ENCODE assay signal across 28 mouse cellular contexts in genomic region chr6:61128211-61128610, GRCm38 (mm10). TPM values are rescaled to one million over a fixed set of nuclear protein-coding genes. Genes with fewer than 3 reads are reported as not detected.
DNase-seq lines count a peak whose midpoint lies in the region; ATAC-seq and TF ChIP-seq lines count a peak whose summit lies in the region.
"Had no signal": no experiment of that assay in that cellular context is flagged by ENCODE, and none has a peak within 500 bp of the region (broad histone marks: within the 10 kb centered on the region; RNA-seq: fewer than 3 reads in every experiment).

No protein-coding gene starts in this region.

- no peak for TF ChIP-seq CTCF in lung, adult 2 months (IDR thresholded peaks at IDR 0.05; ENCODE audit: insufficient read depth, low read length)

- WGBS in kidney, embryonic 14.5 days, result 66% methylated on average over 1 of the region's 1 CpGs
- WGBS in lung, adult 2 months, result 70% methylated on average over 1 of the region's 1 CpGs

- H3K27me3 ChIP-seq in kidney, embryonic 14.5 days (ENCODE audit: control insufficient read depth, insufficient read depth, low read length), result no peaks in the 10 kb centered on the region
- H3K27me3 ChIP-seq: embryonic facial prominence, embryonic 12.5 days; forebrain, embryonic 15.5 days; heart, embryonic 15.5 days; limb, embryonic 13.5 days; liver, embryonic 12.5 days had no signal

- H3K36me3 ChIP-seq in kidney, embryonic 14.5 days (ENCODE audit: control insufficient read depth, insufficient read depth, low read length), result no peaks in the 10 kb centered on the region
- H3K36me3 ChIP-seq: embryonic facial prominence, embryonic 12.5 days; forebrain, embryonic 10.5 days; forebrain, embryonic 15.5 days; heart, embryonic 10.5 days; heart, embryonic 15.5 days; limb, embryonic 13.5 days; liver, embryonic 12.5 days had no signal

- no peak overlapping the region for H3K4me3 ChIP-seq in kidney, embryonic 14.5 days (ENCODE audit: low read length)
- H3K4me3 ChIP-seq in lung, adult 2 months (replicated peaks; ENCODE audit: extremely low read depth, low read depth, low read length), result no peak overlapping the region
- H3K4me3 ChIP-seq: embryonic facial prominence, embryonic 12.5 days; forebrain, embryonic 10.5 days; forebrain, embryonic 15.5 days; heart, embryonic 10.5 days; heart, embryonic 15.5 days; layer of hippocampus, adult 2 months; left cerebral cortex, adult 2 months; limb, embryonic 13.5 days; liver, embryonic 12.5 days had no signal

- no peaks in the 10 kb centered on the region for H3K4me1 ChIP-seq in kidney, embryonic 14.5 days (ENCODE audit: control insufficient read depth, insufficient read depth, low read length)
- no peaks in the 10 kb centered on the region for H3K4me1 ChIP-seq in lung, adult 2 months (ENCODE audit: control insufficient read depth, insufficient read depth, low read length)
- H3K4me1 ChIP-seq: embryonic facial prominence, embryonic 12.5 days; forebrain, embryonic 15.5 days; heart, embryonic 10.5 days; heart, embryonic 15.5 days; limb, embryonic 13.5 days; liver, embryonic 12.5 days had no signal

- DNase-seq in kidney, postnatal 10 days, result peak; percentile 48
- peak; percentile 3 for DNase-seq in lung, postnatal 14 days
- DNase-seq in lung, adult 2 months, result no peak
- DNase-seq in urinary bladder, postnatal 36 days (ENCODE audit: low spot score in 2 of 2), result peak; percentile 25
- no peak for DNase-seq in urinary bladder, postnatal 10 days (ENCODE audit: low spot score)
- DNase-seq: adrenal gland, postnatal 25 days; B cell, adult 2 months; cerebellum, adult 11-12 months; cerebellum, adult 9-11 months; embryo, embryonic 11 days; gastrocnemius, postnatal 25 days; heart, adult 11 months; liver, postnatal 0 days; midbrain, embryonic 14.5 days; retina, postnatal 1 day; right cerebral cortex, postnatal 14 days; thymus, postnatal 4 days had no signal

- no peak overlapping the region for H3K9ac ChIP-seq in kidney, embryonic 14.5 days (ENCODE audit: low read depth, low read length)
- H3K9ac ChIP-seq: embryonic facial prominence, embryonic 12.5 days; forebrain, embryonic 15.5 days; heart, embryonic 15.5 days; limb, embryonic 13.5 days; liver, embryonic 12.5 days; liver, postnatal 0 days had no signal

- TF ChIP-seq POLR2A in lung, adult 2 months (IDR thresholded peaks at IDR 0.05; ENCODE audit: borderline replicate concordance, extremely low read depth, low read depth, low read length), result no peak

- no peak overlapping the region for H3K4me2 ChIP-seq in kidney, embryonic 14.5 days (replicated peaks; ENCODE audit: low read depth, low read length)
- H3K4me2 ChIP-seq: embryonic facial prominence, embryonic 12.5 days; forebrain, embryonic 15.5 days; heart, embryonic 15.5 days; limb, embryonic 13.5 days; liver, embryonic 12.5 days had no signal

- no peaks in the 10 kb centered on the region for H3K9me3 ChIP-seq in kidney, embryonic 14.5 days (ENCODE audit: control insufficient read depth, low read length)
- H3K9me3 ChIP-seq: forebrain, embryonic 15.5 days; heart, embryonic 15.5 days; limb, embryonic 13.5 days; liver, embryonic 12.5 days had no signal

- no peak overlapping the region for H3K27ac ChIP-seq in kidney, embryonic 14.5 days (ENCODE audit: low read depth, low read length)
- H3K27ac ChIP-seq: embryonic facial prominence, embryonic 12.5 days; forebrain, embryonic 10.5 days; forebrain, embryonic 15.5 days; heart, embryonic 10.5 days; heart, embryonic 15.5 days; layer of hippocampus, adult 2 months; left cerebral cortex, adult 2 months; limb, embryonic 13.5 days; liver, embryonic 12.5 days had no signal

- no peak for ATAC-seq in kidney, embryonic 14.5 days (ENCODE audit: low FRiP score, low TSS enrichment)
- ATAC-seq: forebrain, embryonic 15.5 days; hindbrain, embryonic 16.5 days; liver, embryonic 12.5 days; liver, postnatal 0 days had no signal

RNA-seq across cellular contexts. Expression of gene Ccser1, which starts 51.9 kb away (rescaled TPM):
- 12.0 and 16.2 TPM in 2 replicates for polyA plus RNA-seq in kidney, embryonic 14.5 days (2014; fragmentation: Nextera tagmentation; extraction: Ambion mirVana)
- polyA plus RNA-seq in lung, adult 2 months (2012; rRNA removed), result 3.5 and 5.6 TPM in 2 replicates

Comparison
In these comparisons a context has a peak if more than half of its experiments do, and no peak if none do; other contexts are left out.
1. DNase-seq: peak in kidney, postnatal 10 days (single experiment), lung, postnatal 14 days (single experiment) and urinary bladder, postnatal 36 days (2 of 2); none in lung, adult 2 months (single experiment) and urinary bladder, postnatal 10 days (single experiment).